Mouse (Mus musculus) hindbrain, postnatal 0 days (tissue): ENCODE data around the gene Vmp1. TPM values are rescaled to one million over a fixed set of nuclear protein-coding genes. Genes with fewer than 3 reads are reported as not detected.
A peak's percentile ranks its signal among the peaks of the same experiment; 100 is the strongest.

Experiments
- ATAC-seq: fragments of 200-750 bp; cut with Nextera tagmentation; 2 replicates; pipeline ENCODE4 v1.8.0; 2017; ENCODE audit warnings: mild to moderate bottlenecking, moderate TSS enrichment, moderate library complexity
- DNase-seq: peaks from one replicate; pipeline ENCODE4 v3.0.0-alpha.2; 2015; ENCODE audit warnings: low spot score
- H3K27ac ChIP-seq: fragments of 300-500 bp; sonication (generic); 2 replicates; pipeline ENCODE4 v1.5.1; 2014; ENCODE audit warnings: mild to moderate bottlenecking
- H3K27me3 ChIP-seq: fragments of 300-500 bp; sonication (generic); 2 replicates; pipeline ENCODE4 v1.6.1; 2014; ENCODE audit warnings: low read length, mixed read lengths; ENCODE audit not compliant: insufficient read depth
- H3K36me3 ChIP-seq: fragments of 300-500 bp; sonication (generic); 2 replicates; pipeline ENCODE4 v1.6.1; 2014; ENCODE audit warnings: low read length, mixed read lengths; ENCODE audit not compliant: insufficient read depth
- H3K4me1 ChIP-seq: fragments of 300-500 bp; sonication (generic); 2 replicates; pipeline ENCODE4 v1.6.1; 2014; ENCODE audit warnings: antibody characterized with exemption, low read length, mixed read lengths; ENCODE audit not compliant: insufficient read depth
- H3K4me2 ChIP-seq: fragments of 300-500 bp; sonication (generic); 2 replicates; pipeline ENCODE4 v1.6.1; 2014; ENCODE audit warnings: low read depth, mild to moderate bottlenecking, low read length, moderate library complexity, mixed read lengths
- H3K4me3 ChIP-seq: fragments of 300-500 bp; sonication (generic); 2 replicates; pipeline ENCODE4 v1.5.1; 2014; ENCODE audit warnings: low read length
- H3K9ac ChIP-seq: fragments of 300-500 bp; sonication (generic); replicated peaks from 2 replicates; pipeline ENCODE4 v1.6.1; 2014; ENCODE audit warnings: mild to moderate bottlenecking, low read length, moderate library complexity, mixed read lengths
- H3K9me3 ChIP-seq: fragments of 300-500 bp; sonication (generic); 2 replicates; pipeline ENCODE4 v1.6.1; 2016; ENCODE audit warnings: low read length, mixed read lengths
- CTCF ChIP-seq: IDR thresholded peaks from 2 replicates; pipeline ENCODE4 v1.5.1; 2016; ENCODE audit warnings: antibody characterized with exemption, control low read depth, low read depth
- WGBS: fragments of 180-500 bp; shearing (Covaris S2); extraction: QIAGEN DNeasy Blood & Tissue Kit; methylation state at CpG from one replicate; pipeline ENCODE4 v1.1.7; 2014; 5-methylcytosine and 5-hydroxymethylcytosine counted together
- polyA plus RNA-seq: library from polyadenylated mRNA; unstranded; fragments of >200 nt; fragmentation: Nextera tagmentation; extraction: Ambion mirVana; gene quantifications from 2 replicates; pipeline ENCODE4 v1.2.1, GENCODE M21; 2015
- total RNA-seq: library from RNA; depleted of rRNA; stranded (reverse); fragments of >200 nt; gene quantifications from 2 replicates; pipeline ENCODE4 v1.2.3, GENCODE M21; 2014

Gene Vmp1
- total and polyA plus RNA-seq, 2 experiments from 2014 or later: 51.6 to 129 TPM

- H3K4me1 ChIP-seq: no peaks in the 10 kb centered on the region
- H3K36me3 ChIP-seq: no peaks in the 10 kb centered on the region
- no peak overlapping the region for H3K27ac ChIP-seq
- TF ChIP-seq CTCF: no peak
- no peaks in the 10 kb centered on the region for H3K9me3 ChIP-seq
- no peaks in the 10 kb centered on the region for H3K27me3 ChIP-seq
- ATAC-seq: no peak
- WGBS: 82% methylated on average over 2 of the region's 2 CpGs
- H3K4me3 ChIP-seq: no peak overlapping the region
- H3K4me2 ChIP-seq: no peak overlapping the region
- no peak overlapping the region for H3K9ac ChIP-seq
- no peak for DNase-seq
Measured at GRCm38 (mm10) chr11:86591931-86592616, 91.6 kb downstream of the Vmp1 start.

- ATAC-seq: no peak
- no peaks in the 10 kb centered on the region for H3K9me3 ChIP-seq
- 82% methylated on average over 4 of the region's 4 CpGs for WGBS
Measured at GRCm38 (mm10) chr11:86591301-86591845, 92.3 kb downstream of the Vmp1 start.

GRCm38 (mm10) chr11:86590579-86590978 lies 93.1 kb downstream of the Vmp1 start:
- WGBS: 93% methylated on average over 10 of the region's 10 CpGs
- no peak for DNase-seq
- ATAC-seq: no peak
- no peak overlapping the region for H3K4me3 ChIP-seq
- H3K27me3 ChIP-seq: no peaks in the 10 kb centered on the region
- H3K4me1 ChIP-seq: no peaks in the 10 kb centered on the region
- no peak overlapping the region for H3K27ac ChIP-seq
- no peak overlapping the region for H3K9ac ChIP-seq
- no peaks in the 10 kb centered on the region for H3K9me3 ChIP-seq
- H3K4me2 ChIP-seq: no peak overlapping the region
- no peaks in the 10 kb centered on the region for H3K36me3 ChIP-seq
- no peak for TF ChIP-seq CTCF

More at GRCm38 (mm10) chr11:86591301-86591845, 92.3 kb downstream of the Vmp1 start:
- TF ChIP-seq CTCF: no peak
- no peak overlapping the region for H3K4me3 ChIP-seq
- H3K4me1 ChIP-seq: no peaks in the 10 kb centered on the region
- H3K4me2 ChIP-seq: no peak overlapping the region
- no peak for DNase-seq
- no peak overlapping the region for H3K9ac ChIP-seq
- no peaks in the 10 kb centered on the region for H3K36me3 ChIP-seq
- no peak overlapping the region for H3K27ac ChIP-seq
- no peaks in the 10 kb centered on the region for H3K27me3 ChIP-seq

- Histone ChIP-seq H3K27ac (no peak overlapping the region), H3K4me3 (no peak overlapping the region), H3K9ac (no peak overlapping the region), H3K27me3 (no peaks in the 10 kb centered on the region), H3K9me3 (no peaks in the 10 kb centered on the region), H3K36me3 (no peaks in the 10 kb centered on the region), H3K4me2 (no peak overlapping the region), H3K4me1 (no peaks in the 10 kb centered on the region)
- TF ChIP-seq CTCF: no peak
- no peak for DNase-seq
- ATAC-seq: no peak
- 94% methylated on average over 4 of the region's 4 CpGs for WGBS
Measured at GRCm38 (mm10) chr11:86590066-86590465, 93.6 kb downstream of the Vmp1 start.

- DNase-seq (no peak), ATAC-seq (no peak)
- no peak overlapping the region for H3K27ac ChIP-seq
- WGBS: 96% methylated on average over 4 of the region's 4 CpGs
- no peaks in the 10 kb centered on the region for H3K9me3 ChIP-seq
- no peak overlapping the region for H3K9ac ChIP-seq
- no peaks in the 10 kb centered on the region for H3K4me1 ChIP-seq
- no peaks in the 10 kb centered on the region for H3K36me3 ChIP-seq
- H3K4me2 ChIP-seq: no peak overlapping the region
- H3K27me3 ChIP-seq: no peaks in the 10 kb centered on the region
- TF ChIP-seq CTCF: no peak
- H3K4me3 ChIP-seq: no peak overlapping the region
Measured at GRCm38 (mm10) chr11:86588583-86589298, 94.9 kb downstream of the Vmp1 start.

DNA sequence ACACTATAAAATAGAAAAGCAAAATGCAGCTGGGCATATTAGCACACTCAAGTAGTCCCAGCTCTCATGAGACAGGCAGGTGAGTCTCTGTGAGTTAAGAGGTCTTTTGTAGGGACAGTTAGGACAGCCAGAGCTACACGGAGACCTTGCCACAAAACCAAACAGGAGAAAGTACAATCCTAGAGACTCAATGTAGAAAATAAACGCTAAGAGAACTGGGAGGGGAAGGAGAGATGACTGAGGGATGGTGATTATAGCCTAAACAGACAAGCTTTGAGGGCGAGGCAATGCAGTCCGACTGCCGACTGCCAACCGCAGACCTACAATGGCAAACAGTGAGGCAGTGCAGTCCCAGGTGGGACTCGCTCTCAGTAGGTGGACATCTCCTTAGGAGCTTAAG lies 95.8 kb downstream of the Vmp1 start:
- TF ChIP-seq CTCF: no peak
- no peaks in the 10 kb centered on the region for H3K4me1 ChIP-seq
- H3K4me2 ChIP-seq: peak overlapping the region; percentile 48; the same call in 1 of the 2 replicates
- H3K36me3 ChIP-seq: no peaks in the 10 kb centered on the region
- no peak overlapping the region for H3K27ac ChIP-seq
- WGBS: 58% methylated on average over 7 of the region's 7 CpGs
- H3K27me3 ChIP-seq: no peaks in the 10 kb centered on the region
- H3K9ac ChIP-seq: no peak overlapping the region
- no peaks in the 10 kb centered on the region for H3K9me3 ChIP-seq
- ATAC-seq (no peak), DNase-seq (no peak)
- H3K4me3 ChIP-seq: no peak overlapping the region
